8 mouse cellular contexts compared by ENCODE assay signal in the genomic region with DNA sequence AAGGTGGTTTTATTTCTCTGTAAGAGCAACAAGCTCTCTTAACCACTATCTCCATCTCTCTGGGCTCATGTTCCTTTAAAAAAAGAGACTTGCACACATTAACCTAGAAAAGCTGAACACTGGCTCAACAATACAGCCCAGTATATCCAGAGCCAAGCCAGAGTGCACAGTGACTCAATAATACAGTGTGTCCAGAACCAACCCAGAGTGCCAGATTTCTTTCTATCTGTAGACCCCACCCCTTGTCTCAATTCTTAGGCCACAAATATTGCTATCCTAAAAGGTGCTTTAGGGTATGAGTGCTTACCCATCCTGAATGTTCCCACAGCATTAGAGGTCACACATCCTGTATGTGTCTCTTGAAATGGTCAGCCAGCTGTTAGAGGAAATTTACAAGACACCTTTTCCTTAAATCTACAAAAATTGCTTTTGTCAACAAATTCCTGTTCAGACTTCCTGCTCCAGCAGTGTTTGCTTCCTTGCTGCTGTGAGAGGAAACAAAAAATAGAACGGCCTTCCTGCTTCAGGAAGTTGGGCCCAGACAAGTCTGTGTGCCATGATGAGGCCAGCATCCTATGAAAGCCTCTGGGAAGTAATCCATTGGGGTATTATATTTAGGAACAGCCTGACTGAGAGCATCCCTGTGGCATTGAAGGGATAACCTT.
DNase-seq lines count a peak whose midpoint lies in the region; ATAC-seq lines count a peak whose summit lies in the region.

No protein-coding gene starts in this region.

- H3K4me3 ChIP-seq in brown adipose tissue, adult 24 weeks (ENCODE audit: insufficient read depth, low read depth, low read length), result no peak overlapping the region
- H3K4me3 ChIP-seq in liver, embryonic 13.5 days (replicated peaks), result no peak overlapping the region

- no peak overlapping the region for H3K4me2 ChIP-seq in liver, embryonic 13.5 days

- H3K4me1 ChIP-seq in brown adipose tissue, adult 24 weeks (ENCODE audit: control insufficient read depth, insufficient read depth, insufficient read length, low read length), result peaks cover 7% of the 10 kb centered on the region; the same call in 1 of the 2 replicates
- no peaks in the 10 kb centered on the region for H3K4me1 ChIP-seq in liver, embryonic 13.5 days (replicated peaks)

- peak overlapping the region; percentile 63; the same call in 1 of the 2 replicates for H3K27ac ChIP-seq in brown adipose tissue, adult 24 weeks (replicated peaks; ENCODE audit: low read depth, low read length)
- no peak overlapping the region; the same call in 1 of the 2 replicates for H3K27ac ChIP-seq in liver, embryonic 13.5 days

- H3K27me3 ChIP-seq in liver, embryonic 13.5 days, result no peaks in the 10 kb centered on the region

- H3K36me3 ChIP-seq in liver, embryonic 13.5 days, result no peaks in the 10 kb centered on the region

- 0 out of 2 replicates have a peak, but pooled peaks have one; percentile 34 for ATAC-seq in liver, embryonic 13.5 days (ENCODE audit: low read depth)
- ATAC-seq in frontal cortex, adult (ENCODE audit: low TSS enrichment), result no peak

- peak; percentile 10 for DNase-seq in gastrocnemius, postnatal 25 days
- DNase-seq in gastrocnemius, postnatal 14 days, result no peak
- DNase-seq in heart, postnatal 10 days, result peak; percentile 31 to 41
- no peak for DNase-seq in liver, embryonic 13.5 days
- no peak for DNase-seq in ovary, postnatal 10 days (ENCODE audit: low spot score)
- no peak for DNase-seq in left cerebral cortex, adult 8-10 months (ENCODE audit: low spot score in 2 of 2)

- H3K9me3 ChIP-seq in liver, embryonic 13.5 days (replicated peaks), result no peaks in the 10 kb centered on the region

- WGBS in liver, embryonic 13.5 days (ENCODE audit: insufficient replicate concordance), result 16% methylated on average over 1 of the region's 1 CpGs

- intact Hi-C loops in gastrocnemius, postnatal 14 days (cut with DNase I; ENCODE audit: low total_unique reads), result no loop called here
- intact Hi-C loops in heart, postnatal 10 days (cut with DNase I), result loop anchor here (2.0 kb wide), 1 partner anchor 46 kb away; no protein-coding TSS in a partner anchor

- H3K9ac ChIP-seq in liver, embryonic 13.5 days, result no peak overlapping the region

Comparison
In these comparisons a context has a peak if more than half of its experiments do, and no peak if none do; other contexts are left out.
1. DNase-seq: peak in gastrocnemius, postnatal 25 days (single experiment) and heart, postnatal 10 days (2 of 2); none in gastrocnemius, postnatal 14 days (single experiment), liver, embryonic 13.5 days (single experiment), ovary, postnatal 10 days (single experiment) and left cerebral cortex, adult 8-10 months (0 of 2).